Mouse (Mus musculus): ENCODE results near the gene Gm11563. TPM values are rescaled to one million over a fixed set of nuclear protein-coding genes. Genes with fewer than 3 reads are reported as not detected.
"Not testable (repeated sequence)": the region's sequence is repeated elsewhere in the genome, so short reads cannot be mapped to it uniquely, and the experiment has no call there.

Gene Gm11563
- polyA plus RNA-seq, 1 experiment from 2014 or later = not detected

GRCm38 (mm10) chr11:99637086-99637485, 21.7 kb downstream of the Gm11563 start:
- no peaks in the 10 kb centered on the region for H3K27me3 ChIP-seq
- no peaks in the 10 kb centered on the region for H3K36me3 ChIP-seq
- no peak overlapping the region for H3K4me3 ChIP-seq
- 76% methylated on average over 1 of the region's 1 CpGs for WGBS
- no peak overlapping the region for H3K9ac ChIP-seq
- no peak for ATAC-seq (ENCODE audit: low FRiP score)
- no peaks in the 10 kb centered on the region for H3K4me1 ChIP-seq
- no peaks in the 10 kb centered on the region for H3K9me3 ChIP-seq (replicated peaks)
- no peak overlapping the region for H3K27ac ChIP-seq
- no peak overlapping the region for H3K4me2 ChIP-seq (replicated peaks)

- ATAC-seq (ENCODE audit: low FRiP score) = no peak
- Histone ChIP-seq H3K9me3 (replicated peaks) (no peaks in the 10 kb centered on the region), H3K36me3 (no peaks in the 10 kb centered on the region), H3K4me3 (no peak within 1 kb of the TSS), H3K27me3 (no peaks in the 10 kb centered on the region), H3K4me1 (no peaks in the 10 kb centered on the region), H3K9ac (no peak within 1 kb of the TSS), H3K27ac (no peak within 1 kb of the TSS), H3K4me2 (replicated peaks) (no peak within 1 kb of the TSS)
- WGBS = 42% methylated on average over 8 of the region's 8 CpGs
These were observed 24.1 kb downstream of the Gm11563 start, which contains the start of gene Krtap4-2 for GRCm38 (mm10) chr11:99634653-99635134. Gene Krtap4-2 (minus strand): TSS chr11:99635084.

DNA sequence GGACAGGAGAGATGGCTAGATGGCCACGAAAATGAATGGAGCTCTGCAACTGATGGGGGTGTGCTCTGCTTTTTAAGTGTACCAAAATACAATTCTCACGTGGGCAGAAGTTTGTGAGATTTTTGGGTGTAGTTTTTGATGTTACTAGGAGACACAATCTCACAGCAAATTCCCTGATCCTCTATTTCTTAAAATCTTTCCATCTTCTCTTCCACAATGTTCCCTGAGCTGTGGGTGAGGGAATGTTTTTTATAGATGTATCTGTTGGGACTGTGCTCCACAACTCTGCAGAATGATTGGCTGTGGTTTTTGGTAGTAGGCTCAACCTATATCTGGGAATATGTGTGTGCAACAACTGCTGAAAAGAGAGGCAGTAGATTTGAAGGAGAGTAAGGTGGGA, 25.5 kb downstream of the Gm11563 start:
- no peak overlapping the region for H3K9ac ChIP-seq
- no peak for ATAC-seq (ENCODE audit: low FRiP score)
- H3K27ac ChIP-seq = no peak overlapping the region
- no peaks in the 10 kb centered on the region for H3K36me3 ChIP-seq
- no peaks in the 10 kb centered on the region for H3K27me3 ChIP-seq
- no peaks in the 10 kb centered on the region for H3K4me1 ChIP-seq
- no peaks in the 10 kb centered on the region for H3K9me3 ChIP-seq (replicated peaks)
- H3K4me2 ChIP-seq (replicated peaks) = no peak overlapping the region
- 76% methylated on average over 2 of the region's 2 CpGs for WGBS
- H3K4me3 ChIP-seq = no peak overlapping the region

- Histone ChIP-seq H3K9ac (no peak overlapping the region), H3K27ac (no peak overlapping the region), H3K4me2 (replicated peaks) (no peak overlapping the region), H3K4me3 (no peak overlapping the region), H3K27me3 (no peaks in the 10 kb centered on the region; the same call in 1 of the 2 replicates), H3K9me3 (replicated peaks) (no peaks in the 10 kb centered on the region), H3K36me3 (no peaks in the 10 kb centered on the region), H3K4me1 (no peaks in the 10 kb centered on the region)
- WGBS = 85% methylated on average over 3 of the region's 3 CpGs
- ATAC-seq (ENCODE audit: low FRiP score) = no peak
These were observed 27.9 kb downstream of the Gm11563 start for GRCm38 (mm10) chr11:99630890-99631289.

GRCm38 (mm10) chr11:99628138-99628537, 30.6 kb downstream of the Gm11563 start, which contains the start of gene Krtap4-1:
Gene Krtap4-1 (minus strand): TSS chr11:99628238.
- H3K27ac ChIP-seq = no peak within 1 kb of the TSS
- no peak within 1 kb of the TSS for H3K4me3 ChIP-seq
- no peaks in the 10 kb centered on the region for H3K36me3 ChIP-seq
- H3K9me3 ChIP-seq (replicated peaks) = no peaks in the 10 kb centered on the region
- H3K9ac ChIP-seq = no peak within 1 kb of the TSS
- ATAC-seq (ENCODE audit: low FRiP score) = no peak
- no peaks in the 10 kb centered on the region for H3K4me1 ChIP-seq
- no peak within 1 kb of the TSS for H3K4me2 ChIP-seq (replicated peaks)
- H3K27me3 ChIP-seq = no peaks in the 10 kb centered on the region; the same call in 1 of the 2 replicates
- WGBS = 85% methylated on average over 4 of the region's 4 CpGs

GRCm38 (mm10) chr11:99620335-99620734, 38.4 kb downstream of the Gm11563 start, which contains the start of gene Gm11562:
Gene Gm11562 (minus strand): TSS chr11:99620435.
- ATAC-seq (ENCODE audit: low FRiP score) = no peak
- Histone ChIP-seq H3K9ac (no peak within 1 kb of the TSS), H3K27me3 (no peaks in the 10 kb centered on the region), H3K4me2 (replicated peaks) (no peak within 1 kb of the TSS), H3K4me3 (no peak within 1 kb of the TSS), H3K27ac (no peak within 1 kb of the TSS), H3K4me1 (no peaks in the 10 kb centered on the region), H3K36me3 (no peaks in the 10 kb centered on the region), H3K9me3 (replicated peaks) (no peaks in the 10 kb centered on the region)
- WGBS = 89% methylated on average over 2 of the region's 2 CpGs

- WGBS = 80% methylated on average over 3 of the region's 3 CpGs
- no peaks in the 10 kb centered on the region for H3K9me3 ChIP-seq (replicated peaks)
- no peak for ATAC-seq (ENCODE audit: low FRiP score)
- H3K36me3 ChIP-seq = no peaks in the 10 kb centered on the region
- H3K27me3 ChIP-seq = no peaks in the 10 kb centered on the region
- no peak within 1 kb of the TSS for H3K27ac ChIP-seq
- no peak within 1 kb of the TSS for H3K4me2 ChIP-seq (replicated peaks)
- H3K9ac ChIP-seq = no peak within 1 kb of the TSS
- no peak within 1 kb of the TSS for H3K4me3 ChIP-seq
- no peaks in the 10 kb centered on the region for H3K4me1 ChIP-seq
These were observed 43.9 kb downstream of the Gm11563 start, which contains the start of gene Krtap2-4 for GRCm38 (mm10) chr11:99614796-99615363. Gene Krtap2-4 (minus strand): TSS chr11:99614846.

- 84% methylated on average over 1 of the region's 2 CpGs for WGBS
- H3K27ac ChIP-seq; H3K27me3 ChIP-seq; H3K36me3 ChIP-seq; H3K4me1 ChIP-seq; H3K9me3 ChIP-seq (replicated peaks); H3K4me2 ChIP-seq (replicated peaks); ATAC-seq (ENCODE audit: low FRiP score); H3K4me3 ChIP-seq; H3K9ac ChIP-seq: not testable (repeated sequence)
These were observed 48.7 kb downstream of the Gm11563 start, which contains the start of gene Gm11937 for GRCm38 (mm10) chr11:99610089-99610488. Gene Gm11937 (minus strand): TSS chr11:99610189.

DNA sequence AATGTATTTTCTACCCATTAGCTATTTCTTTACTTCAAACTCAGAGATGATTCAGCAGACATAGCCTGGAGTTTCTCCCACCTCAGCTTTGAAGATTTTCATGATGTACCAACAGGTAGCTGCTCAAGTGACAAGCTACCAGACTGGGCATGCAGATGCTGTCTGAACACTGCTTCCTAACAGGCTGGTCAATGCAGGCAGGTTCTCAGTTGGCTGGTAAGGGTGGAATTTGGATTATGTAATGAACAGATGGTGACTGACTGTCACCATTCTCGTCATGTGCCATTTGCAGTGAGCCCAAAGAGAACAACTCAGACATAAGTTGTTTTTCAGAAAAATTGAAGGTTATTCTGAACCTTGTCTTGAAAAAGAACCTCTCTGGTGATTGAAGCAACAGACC, 49.6 kb downstream of the Gm11563 start:
- no peak for ATAC-seq (ENCODE audit: low FRiP score)
- no peaks in the 10 kb centered on the region for H3K27me3 ChIP-seq
- H3K9me3 ChIP-seq (replicated peaks) = no peaks in the 10 kb centered on the region
- 62% methylated on average over 1 of the region's 1 CpGs for WGBS
- H3K36me3 ChIP-seq = no peaks in the 10 kb centered on the region
- no peak overlapping the region for H3K4me3 ChIP-seq
- no peak overlapping the region for H3K27ac ChIP-seq
- no peak overlapping the region for H3K4me2 ChIP-seq (replicated peaks)
- no peaks in the 10 kb centered on the region for H3K4me1 ChIP-seq
- no peak overlapping the region for H3K9ac ChIP-seq

Other genes with a start within 250 kb of the Gm11563 start
- 0.12 TPM in 1 of 2 replicates, not detected in the other for gene Krt12, start 236.7 kb downstream of the Gm11563 start, polyA plus RNA-seq (2016; fragmentation: Nextera tagmentation; extraction: Ambion mirVana)
- gene Krt20, start 220.8 kb downstream of the Gm11563 start, polyA plus RNA-seq (2016; fragmentation: Nextera tagmentation; extraction: Ambion mirVana) = 0.35 TPM in 2 replicates
- gene Krt23, start 165.8 kb downstream of the Gm11563 start, polyA plus RNA-seq (2016; fragmentation: Nextera tagmentation; extraction: Ambion mirVana) = 0.22 TPM in 1 of 2 replicates, not detected in the other
- gene Krt39, start 137.6 kb downstream of the Gm11563 start, polyA plus RNA-seq (2016; fragmentation: Nextera tagmentation; extraction: Ambion mirVana) = not detected in 2 replicates
- not detected in 2 replicates for gene Krt40, start 115.8 kb downstream of the Gm11563 start, polyA plus RNA-seq (2016; fragmentation: Nextera tagmentation; extraction: Ambion mirVana)
- gene Krtap3-3, start 108.1 kb downstream of the Gm11563 start, polyA plus RNA-seq (2016; fragmentation: Nextera tagmentation; extraction: Ambion mirVana) = not detected in 2 replicates
- gene Krtap3-2, start 102.1 kb downstream of the Gm11563 start, polyA plus RNA-seq (2016; fragmentation: Nextera tagmentation; extraction: Ambion mirVana) = not detected in 2 replicates
- not detected in 2 replicates for gene Gm11939, start 99.5 kb downstream of the Gm11563 start, polyA plus RNA-seq (2016; fragmentation: Nextera tagmentation; extraction: Ambion mirVana)
- not detected in 2 replicates for gene Krtap3-1, start 92.3 kb downstream of the Gm11563 start, polyA plus RNA-seq (2016; fragmentation: Nextera tagmentation; extraction: Ambion mirVana)
- gene Krtap1-5, start 77.9 kb downstream of the Gm11563 start, polyA plus RNA-seq (2016; fragmentation: Nextera tagmentation; extraction: Ambion mirVana) = not detected in 2 replicates
- not detected in 2 replicates for gene Krtap1-4, start 75.3 kb downstream of the Gm11563 start, polyA plus RNA-seq (2016; fragmentation: Nextera tagmentation; extraction: Ambion mirVana)
- not detected in 2 replicates for gene Krtap1-3, start 67.6 kb downstream of the Gm11563 start, polyA plus RNA-seq (2016; fragmentation: Nextera tagmentation; extraction: Ambion mirVana)
- not detected in 2 replicates for gene Krtap9-3, start 60.9 kb downstream of the Gm11563 start, polyA plus RNA-seq (2016; fragmentation: Nextera tagmentation; extraction: Ambion mirVana)
- gene Gm11938, start 55.7 kb downstream of the Gm11563 start, polyA plus RNA-seq (2016; fragmentation: Nextera tagmentation; extraction: Ambion mirVana) = not detected in 2 replicates
- gene Gm11937, start 48.8 kb downstream of the Gm11563 start, polyA plus RNA-seq (2016; fragmentation: Nextera tagmentation; extraction: Ambion mirVana) = not detected in 2 replicates
- gene Krtap2-4, start 44.1 kb downstream of the Gm11563 start, polyA plus RNA-seq (2016; fragmentation: Nextera tagmentation; extraction: Ambion mirVana) = not detected in 2 replicates
- not detected in 2 replicates for gene Gm11562, start 38.5 kb downstream of the Gm11563 start, polyA plus RNA-seq (2016; fragmentation: Nextera tagmentation; extraction: Ambion mirVana)
- not detected in 2 replicates for gene Krtap4-1, start 30.7 kb downstream of the Gm11563 start, polyA plus RNA-seq (2016; fragmentation: Nextera tagmentation; extraction: Ambion mirVana)
- not detected in 2 replicates for gene Krtap4-2, start 23.9 kb downstream of the Gm11563 start, polyA plus RNA-seq (2016; fragmentation: Nextera tagmentation; extraction: Ambion mirVana)
- not detected in 2 replicates for gene Krtap4-7, start 14.9 kb downstream of the Gm11563 start, polyA plus RNA-seq (2016; fragmentation: Nextera tagmentation; extraction: Ambion mirVana)
- gene Gm11555, start 8.7 kb downstream of the Gm11563 start, polyA plus RNA-seq (2016; fragmentation: Nextera tagmentation; extraction: Ambion mirVana) = not detected in 2 replicates
- not detected in 2 replicates for gene Krtap4-6, start 7.0 kb upstream of the Gm11563 start, polyA plus RNA-seq (2016; fragmentation: Nextera tagmentation; extraction: Ambion mirVana)
- not detected in 2 replicates for gene Gm14190, start 31.8 kb upstream of the Gm11563 start, polyA plus RNA-seq (2016; fragmentation: Nextera tagmentation; extraction: Ambion mirVana)
- not detected in 2 replicates for gene Gm14180, start 75.3 kb upstream of the Gm11563 start, polyA plus RNA-seq (2016; fragmentation: Nextera tagmentation; extraction: Ambion mirVana)
- not detected in 2 replicates for gene Gm11595, start 114.0 kb upstream of the Gm11563 start, polyA plus RNA-seq (2016; fragmentation: Nextera tagmentation; extraction: Ambion mirVana)
- gene Krtap4-8, start 121.7 kb upstream of the Gm11563 start, polyA plus RNA-seq (2016; fragmentation: Nextera tagmentation; extraction: Ambion mirVana) = not detected in 2 replicates
- not detected in 2 replicates for gene Krtap4-9, start 126.2 kb upstream of the Gm11563 start, polyA plus RNA-seq (2016; fragmentation: Nextera tagmentation; extraction: Ambion mirVana)
- not detected in 2 replicates for gene Gm11596, start 134.5 kb upstream of the Gm11563 start, polyA plus RNA-seq (2016; fragmentation: Nextera tagmentation; extraction: Ambion mirVana)
- gene Gm11569, start 140.0 kb upstream of the Gm11563 start, polyA plus RNA-seq (2016; fragmentation: Nextera tagmentation; extraction: Ambion mirVana) = not detected in 2 replicates
- gene Gm11554, start 145.5 kb upstream of the Gm11563 start, polyA plus RNA-seq (2016; fragmentation: Nextera tagmentation; extraction: Ambion mirVana) = not detected in 2 replicates
- gene Krtap4-13, start 150.9 kb upstream of the Gm11563 start, polyA plus RNA-seq (2016; fragmentation: Nextera tagmentation; extraction: Ambion mirVana) = not detected in 2 replicates
- not detected in 2 replicates for gene Gm11564, start 156.7 kb upstream of the Gm11563 start, polyA plus RNA-seq (2016; fragmentation: Nextera tagmentation; extraction: Ambion mirVana)
- gene 2300003K06Rik, start 179.1 kb upstream of the Gm11563 start, polyA plus RNA-seq (2016; fragmentation: Nextera tagmentation; extraction: Ambion mirVana) = not detected in 2 replicates
- gene Krtap4-16, start 192.6 kb upstream of the Gm11563 start, polyA plus RNA-seq (2016; fragmentation: Nextera tagmentation; extraction: Ambion mirVana) = not detected in 2 replicates
- not detected in 2 replicates for gene Gm11568, start 199.0 kb upstream of the Gm11563 start, polyA plus RNA-seq (2016; fragmentation: Nextera tagmentation; extraction: Ambion mirVana)
- gene Gm11559, start 205.5 kb upstream of the Gm11563 start, polyA plus RNA-seq (2016; fragmentation: Nextera tagmentation; extraction: Ambion mirVana) = not detected in 2 replicates
- not detected in 2 replicates for gene Krtap9-1, start 214.4 kb upstream of the Gm11563 start, polyA plus RNA-seq (2016; fragmentation: Nextera tagmentation; extraction: Ambion mirVana)
- not detected in 2 replicates for gene Gm11567, start 220.2 kb upstream of the Gm11563 start, polyA plus RNA-seq (2016; fragmentation: Nextera tagmentation; extraction: Ambion mirVana)
- not detected in 2 replicates for gene Krtap31-1, start 249.0 kb upstream of the Gm11563 start, polyA plus RNA-seq (2016; fragmentation: Nextera tagmentation; extraction: Ambion mirVana)

All from hindbrain, embryonic 12.5 days (tissue).